Mouse (Mus musculus) cerebellum, adult 2 months (tissue): ENCODE results near the gene Slc7a14.

Experiments
- CTCF ChIP-seq: fragments of 200-500 bp; IDR thresholded peaks from 2 replicates; pipeline ENCODE4 v1.5.1; 2011; ENCODE audit warnings: low read depth, mild to moderate bottlenecking, control low read depth, low read length, moderate library complexity, borderline replicate concordance; ENCODE audit not compliant: insufficient read depth
- POLR2A ChIP-seq: fragments of 200-500 bp; IDR thresholded peaks from 2 replicates; pipeline ENCODE4 v1.6.1; 2011; ENCODE audit warnings: low read length, control low read depth, borderline replicate concordance; ENCODE audit not compliant: insufficient read depth

DNA sequence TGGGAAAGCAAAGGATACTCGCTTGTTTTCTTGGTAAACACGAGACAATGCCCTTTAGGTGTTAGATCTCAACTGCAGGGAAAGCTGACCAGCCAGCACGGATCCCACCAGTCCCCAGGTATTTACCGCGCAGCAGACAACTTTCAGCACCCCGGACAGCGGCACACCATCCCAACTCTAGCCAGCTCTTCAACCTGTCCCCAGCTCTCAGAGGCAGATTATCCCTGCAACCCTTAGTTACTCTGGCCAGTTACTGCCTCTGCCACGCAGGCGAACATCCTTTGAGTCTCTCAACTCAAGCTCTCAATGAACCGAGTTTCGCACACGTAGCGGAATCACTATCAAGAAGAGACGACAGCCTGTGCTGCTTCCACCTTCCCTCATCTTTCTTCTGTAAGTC lies 1.3 kb downstream of the Slc7a14 start:
- TF ChIP-seq CTCF (no peak), POLR2A (no peak)
